Mouse (Mus musculus) neural tube, embryonic 12.5 days (tissue): ENCODE data around the gene Ftl1. TPM values are rescaled to one million over a fixed set of nuclear protein-coding genes. Genes with fewer than 3 reads are reported as not detected.

Experiments
- ATAC-seq: fragments of 200-750 bp; cut with Nextera tagmentation; 2 replicates; pipeline ENCODE4 v1.8.0; 2017; ENCODE audit warnings: low read depth, mild to moderate bottlenecking, moderate TSS enrichment, moderate library complexity; ENCODE audit not compliant: low FRiP score
- H3K27ac ChIP-seq: fragments of 300-500 bp; sonication (generic); 2 replicates; pipeline ENCODE4 v1.5.1; 2016
- H3K27me3 ChIP-seq: fragments of 300-500 bp; sonication (generic); replicated peaks from 2 replicates; pipeline ENCODE4 v1.6.1; 2016; ENCODE audit warnings: mild to moderate bottlenecking
- H3K36me3 ChIP-seq: fragments of 300-500 bp; sonication (generic); 2 replicates; pipeline ENCODE4 v1.6.1; 2016; ENCODE audit warnings: mild to moderate bottlenecking
- H3K4me1 ChIP-seq: fragments of 300-500 bp; sonication (generic); 2 replicates; pipeline ENCODE4 v1.6.1; 2016
- H3K4me2 ChIP-seq: fragments of 300-500 bp; sonication (generic); replicated peaks from 2 replicates; pipeline ENCODE4 v1.6.1; 2016; ENCODE audit warnings: mild to moderate bottlenecking
- H3K4me3 ChIP-seq: fragments of 300-500 bp; sonication (generic); 2 replicates; pipeline ENCODE4 v1.5.1; 2016
- H3K9ac ChIP-seq: fragments of 300-500 bp; sonication (generic); 2 replicates; pipeline ENCODE4 v1.6.1; 2016; ENCODE audit warnings: mild to moderate bottlenecking
- H3K9me3 ChIP-seq: fragments of 300-500 bp; sonication (generic); 2 replicates; pipeline ENCODE4 v1.6.1; 2016; ENCODE audit warnings: mild to moderate bottlenecking
- WGBS: fragments of 180-500 bp; shearing (Covaris S2); methylation state at CpG from one replicate; pipeline ENCODE4 v1.1.7; 2016; 5-methylcytosine and 5-hydroxymethylcytosine counted together
- polyA plus RNA-seq: library from polyadenylated mRNA; unstranded; fragments of >200 nt; fragmentation: Nextera tagmentation; extraction: Ambion mirVana; gene quantifications from 2 replicates; pipeline ENCODE4 v1.2.1, GENCODE M21; 2016

Gene Ftl1
- polyA plus RNA-seq, 1 experiment from 2014 or later, result 5,746 TPM

GRCm38 (mm10) chr7:45458748-45459563 is 728 bp downstream of the Ftl1 start:
- peak overlapping the region; percentile 75 for H3K4me2 ChIP-seq
- ATAC-seq, result peak; percentile 82
- H3K27ac ChIP-seq, result peak overlapping the region; percentile 81
- peaks cover 35% of the 10 kb centered on the region for H3K4me1 ChIP-seq
- peaks cover 49% of the 10 kb centered on the region for H3K36me3 ChIP-seq
- H3K9me3 ChIP-seq, result no peaks in the 10 kb centered on the region
- H3K4me3 ChIP-seq, result peak overlapping the region; percentile 72
- H3K9ac ChIP-seq, result peak overlapping the region; percentile 83
- under 1% methylated on average over 43 of the region's 43 CpGs for WGBS
- H3K27me3 ChIP-seq, result no peaks in the 10 kb centered on the region

GRCm38 (mm10) chr7:45457204-45458060 is 2.3 kb downstream of the Ftl1 start:
- Histone ChIP-seq H3K27ac (no peak overlapping the region), H3K36me3 (peaks cover 43% of the 10 kb centered on the region), H3K9me3 (no peaks in the 10 kb centered on the region), H3K27me3 (no peaks in the 10 kb centered on the region), H3K4me1 (peaks cover 34% of the 10 kb centered on the region), H3K9ac (peak overlapping the region; percentile 83; the same call in 1 of the 2 replicates), H3K4me2 (peak overlapping the region; percentile 75), H3K4me3 (peak overlapping the region; percentile 72)
- no peak for ATAC-seq
- WGBS, result 74% methylated on average over 10 of the region's 10 CpGs

DNA sequence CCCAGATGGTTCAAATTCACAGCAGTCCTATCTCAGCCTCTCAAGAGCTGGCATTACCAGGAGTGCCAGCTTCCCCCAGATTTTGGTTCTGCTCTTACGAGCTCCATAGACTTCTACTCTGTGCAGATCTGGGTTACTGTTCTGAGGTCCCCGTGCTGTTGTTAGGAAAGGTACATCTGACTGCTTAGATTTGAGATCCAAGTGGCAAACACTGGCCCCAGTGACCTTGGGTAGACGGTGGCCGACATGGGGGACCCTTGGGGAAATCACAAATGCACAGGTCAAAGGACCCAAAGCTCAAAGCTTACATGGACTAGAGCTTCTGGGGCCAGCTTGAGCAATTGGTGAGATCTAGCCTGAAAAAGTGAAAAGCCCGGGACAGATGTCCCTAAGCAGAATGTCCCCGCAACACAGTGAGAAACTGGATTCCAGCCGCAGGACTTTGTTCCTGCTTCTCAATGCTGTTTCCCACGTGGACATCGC is 2.9 kb downstream of the Ftl1 start:
- 61% methylated on average over 9 of the region's 9 CpGs for WGBS
- H3K9ac ChIP-seq, result no peak overlapping the region
- H3K4me1 ChIP-seq, result peaks cover 30% of the 10 kb centered on the region
- H3K36me3 ChIP-seq, result peaks cover 44% of the 10 kb centered on the region
- no peaks in the 10 kb centered on the region for H3K27me3 ChIP-seq
- peak overlapping the region; percentile 75 for H3K4me2 ChIP-seq
- no peaks in the 10 kb centered on the region for H3K9me3 ChIP-seq
- H3K27ac ChIP-seq, result no peak overlapping the region
- no peak overlapping the region for H3K4me3 ChIP-seq
- ATAC-seq, result no peak

GRCm38 (mm10) chr7:45455932-45456696 is 3.6 kb downstream of the Ftl1 start:
- Histone ChIP-seq H3K9me3 (no peaks in the 10 kb centered on the region), H3K4me1 (peaks cover 27% of the 10 kb centered on the region), H3K4me3 (no peak overlapping the region), H3K27ac (no peak overlapping the region), H3K4me2 (no peak overlapping the region), H3K9ac (no peak overlapping the region), H3K27me3 (no peaks in the 10 kb centered on the region), H3K36me3 (peaks cover 44% of the 10 kb centered on the region)
- ATAC-seq, result no peak
- WGBS, result 83% methylated on average over 13 of the region's 13 CpGs

DNA sequence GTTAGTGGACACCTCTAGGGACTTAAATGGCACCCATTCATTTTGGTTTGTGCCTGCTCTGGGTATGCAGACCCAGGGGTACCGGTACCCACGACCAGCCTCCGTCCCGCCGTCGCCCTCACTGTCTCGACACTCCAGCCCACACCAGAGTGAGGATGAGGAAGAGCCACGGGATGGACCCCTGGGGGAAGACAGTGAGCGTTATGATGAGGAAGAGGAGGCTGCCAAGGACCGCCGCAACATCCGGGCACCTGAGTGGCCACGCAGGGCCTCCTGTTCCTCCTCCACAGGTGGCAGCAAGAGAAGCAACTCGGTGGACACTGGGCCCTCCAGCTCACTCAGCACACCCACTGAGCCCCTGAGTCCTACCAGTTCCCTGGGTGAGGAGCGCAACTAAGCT is 4.7 kb downstream of the Ftl1 start:
- no peak overlapping the region for H3K4me2 ChIP-seq
- no peak overlapping the region for H3K9ac ChIP-seq
- H3K36me3 ChIP-seq, result peaks cover 47% of the 10 kb centered on the region
- no peaks in the 10 kb centered on the region for H3K9me3 ChIP-seq
- no peak for ATAC-seq
- H3K27me3 ChIP-seq, result no peaks in the 10 kb centered on the region
- no peak overlapping the region for H3K27ac ChIP-seq
- whole genome bisulfite sequencing, result 91% methylated on average over 15 of the region's 15 CpGs
- no peak overlapping the region for H3K4me3 ChIP-seq
- peaks cover 17% of the 10 kb centered on the region for H3K4me1 ChIP-seq

DNA sequence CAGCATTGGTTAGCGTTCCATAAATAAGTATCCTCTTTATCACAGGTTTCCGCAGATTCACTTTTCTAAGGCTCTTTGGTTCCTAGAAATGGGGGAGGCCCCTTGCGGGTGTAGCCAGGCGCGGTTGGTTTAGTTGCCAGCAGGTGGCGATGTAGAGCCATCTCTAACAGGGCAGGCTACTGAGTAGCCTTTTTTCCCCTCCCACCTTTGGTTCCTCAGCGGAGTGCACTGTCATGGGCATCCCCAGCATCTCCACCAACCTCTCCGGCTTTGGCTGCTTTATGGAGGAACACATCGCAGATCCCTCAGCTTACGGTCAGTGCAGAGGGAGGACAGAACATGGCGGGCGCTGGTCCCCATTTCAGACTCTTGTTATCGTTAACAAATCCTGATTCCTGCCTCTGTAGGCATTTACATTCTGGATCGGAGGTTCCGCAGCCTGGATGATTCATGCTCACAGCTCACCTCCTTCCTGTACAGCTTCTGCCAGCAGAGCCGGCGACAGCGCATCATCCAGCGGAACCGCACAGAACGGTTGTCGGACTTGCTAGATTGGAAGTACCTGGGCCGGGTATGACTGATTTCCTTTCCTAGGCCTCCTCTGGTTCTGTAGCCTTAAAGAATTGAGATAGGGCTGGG is 8.2 kb downstream of the Ftl1 start:
- no peak overlapping the region for H3K9ac ChIP-seq
- H3K4me3 ChIP-seq, result no peak overlapping the region
- peak; percentile 70 for ATAC-seq
- peaks cover 50% of the 10 kb centered on the region for H3K36me3 ChIP-seq
- H3K27me3 ChIP-seq, result no peaks in the 10 kb centered on the region
- peak overlapping the region; percentile 10; the same call in 1 of the 2 replicates for H3K4me2 ChIP-seq
- no peaks in the 10 kb centered on the region for H3K4me1 ChIP-seq
- WGBS, result 52% methylated on average over 23 of the region's 23 CpGs
- no peak overlapping the region for H3K27ac ChIP-seq
- no peaks in the 10 kb centered on the region for H3K9me3 ChIP-seq

- no peak for ATAC-seq
- Histone ChIP-seq H3K4me3 (no peak overlapping the region), H3K27ac (no peak overlapping the region), H3K36me3 (peaks cover 51% of the 10 kb centered on the region), H3K27me3 (no peaks in the 10 kb centered on the region), H3K4me1 (no peaks in the 10 kb centered on the region), H3K9ac (no peak overlapping the region), H3K4me2 (no peak overlapping the region), H3K9me3 (no peaks in the 10 kb centered on the region)
- 88% methylated on average over 1 of the region's 1 CpGs for WGBS
Measured at GRCm38 (mm10) chr7:45449974-45450373, 9.7 kb downstream of the Ftl1 start.

- Histone ChIP-seq H3K9me3 (no peaks in the 10 kb centered on the region), H3K4me2 (no peak overlapping the region), H3K4me1 (no peaks in the 10 kb centered on the region), H3K9ac (no peak overlapping the region), H3K27ac (no peak overlapping the region), H3K36me3 (peaks cover 54% of the 10 kb centered on the region), H3K4me3 (no peak overlapping the region), H3K27me3 (no peaks in the 10 kb centered on the region)
- WGBS, result 37% methylated on average over 11 of the region's 11 CpGs
- no peak for ATAC-seq
Measured at GRCm38 (mm10) chr7:45447325-45447990, 12.2 kb downstream of the Ftl1 start.

DNA sequence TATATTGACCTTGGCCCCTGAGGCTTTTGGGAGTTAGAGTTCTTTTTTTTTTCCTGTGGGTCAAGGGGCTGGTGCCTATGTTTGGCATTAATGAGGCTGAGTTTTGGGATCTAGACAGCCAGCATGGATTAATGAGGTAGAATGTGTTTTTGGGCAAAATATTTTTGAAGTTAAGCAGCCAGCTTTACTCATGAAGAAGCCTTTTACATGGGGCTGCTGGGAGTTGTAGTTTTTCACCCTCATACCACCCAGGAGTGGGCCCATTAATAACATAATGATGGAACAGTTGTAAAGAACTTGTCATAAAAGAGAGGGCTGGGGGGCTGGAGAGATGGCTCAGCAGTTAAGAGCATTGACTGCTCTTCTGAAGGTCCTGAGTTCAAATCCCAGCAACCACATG is 13.1 kb downstream of the Ftl1 start:
- no peak overlapping the region for H3K9ac ChIP-seq
- H3K4me2 ChIP-seq, result no peak overlapping the region
- peaks cover 51% of the 10 kb centered on the region for H3K36me3 ChIP-seq
- H3K27me3 ChIP-seq, result no peaks in the 10 kb centered on the region
- H3K9me3 ChIP-seq, result no peaks in the 10 kb centered on the region
- no peak overlapping the region for H3K27ac ChIP-seq
- no peak overlapping the region for H3K4me3 ChIP-seq
- H3K4me1 ChIP-seq, result no peaks in the 10 kb centered on the region
- no peak for ATAC-seq

- WGBS, result 89% methylated on average over 22 of the region's 22 CpGs
- Histone ChIP-seq H3K4me3 (no peak overlapping the region), H3K4me1 (no peaks in the 10 kb centered on the region), H3K9ac (no peak overlapping the region), H3K9me3 (no peaks in the 10 kb centered on the region), H3K27ac (no peak overlapping the region), H3K4me2 (no peak overlapping the region), H3K36me3 (peaks cover 63% of the 10 kb centered on the region), H3K27me3 (no peaks in the 10 kb centered on the region)
- ATAC-seq, result no peak
Measured at GRCm38 (mm10) chr7:45443526-45444420, 15.9 kb downstream of the Ftl1 start.
